Mouse (Mus musculus) embryonic facial prominence, embryonic 14.5 days (tissue): ENCODE results near the gene Gm21983. TPM values are rescaled to one million over a fixed set of nuclear protein-coding genes. Genes with fewer than 3 reads are reported as not detected.

ENCODE experiments used
- ATAC-seq: fragments of 200-750 bp; cut with Nextera tagmentation; 2 replicates; pipeline ENCODE4 v1.8.0; 2017; ENCODE audit warnings: low read depth, moderate number of reproducible peaks, moderate TSS enrichment
- DNase-seq: peaks from one replicate; pipeline ENCODE4 v3.0.0-alpha.2; 2015; ENCODE audit warnings: low spot score
- H3K27ac ChIP-seq: fragments of 300-500 bp; sonication (generic); replicated peaks from 2 replicates; pipeline ENCODE4 v1.5.1; 2014; ENCODE audit warnings: low read depth, mild to moderate bottlenecking, low read length, moderate library complexity
- H3K27me3 ChIP-seq: fragments of 300-500 bp; sonication (generic); replicated peaks from 2 replicates; pipeline ENCODE4 v1.6.1; 2014; ENCODE audit warnings: low read length; ENCODE audit not compliant: control insufficient read depth, insufficient read depth
- H3K36me3 ChIP-seq: fragments of 300-500 bp; sonication (generic); 2 replicates; pipeline ENCODE4 v1.6.1; 2014; ENCODE audit warnings: low read length, mixed read lengths; ENCODE audit not compliant: control insufficient read depth, insufficient read depth
- H3K4me1 ChIP-seq: fragments of 300-500 bp; sonication (generic); 2 replicates; pipeline ENCODE4 v1.6.1; 2014; ENCODE audit warnings: antibody characterized with exemption, low read length; ENCODE audit not compliant: control insufficient read depth, insufficient read depth
- H3K4me2 ChIP-seq: fragments of 300-500 bp; sonication (generic); 2 replicates; pipeline ENCODE4 v1.6.1; 2014; ENCODE audit warnings: low read depth, mild to moderate bottlenecking, low read length, moderate library complexity, mixed read lengths
- H3K4me3 ChIP-seq: fragments of 300-500 bp; sonication (generic); 2 replicates; pipeline ENCODE4 v1.5.1; 2014; ENCODE audit warnings: low read depth, mild to moderate bottlenecking, low read length
- H3K9ac ChIP-seq: fragments of 300-500 bp; sonication (generic); 2 replicates; pipeline ENCODE4 v1.6.1; 2014; ENCODE audit warnings: low read depth, mild to moderate bottlenecking, low read length, moderate library complexity, mixed read lengths
- H3K9me3 ChIP-seq: fragments of 300-500 bp; sonication (generic); 2 replicates; pipeline ENCODE4 v1.6.1; 2016; ENCODE audit warnings: low read length; ENCODE audit not compliant: control insufficient read depth
- WGBS: fragments of 180-500 bp; shearing (Covaris S2); extraction: QIAGEN DNeasy Blood & Tissue Kit; methylation state at CpG from one replicate; pipeline ENCODE4 v1.1.7; 2014; 5-methylcytosine and 5-hydroxymethylcytosine counted together
- polyA plus RNA-seq: library from polyadenylated mRNA; unstranded; fragments of >200 nt; fragmentation: Nextera tagmentation; extraction: Ambion mirVana; gene quantifications from 2 replicates; pipeline ENCODE4 v1.2.1, GENCODE M21; 2014

Gene Gm21983
- polyA plus RNA-seq, 1 experiment from 2014 or later = not detected

DNA sequence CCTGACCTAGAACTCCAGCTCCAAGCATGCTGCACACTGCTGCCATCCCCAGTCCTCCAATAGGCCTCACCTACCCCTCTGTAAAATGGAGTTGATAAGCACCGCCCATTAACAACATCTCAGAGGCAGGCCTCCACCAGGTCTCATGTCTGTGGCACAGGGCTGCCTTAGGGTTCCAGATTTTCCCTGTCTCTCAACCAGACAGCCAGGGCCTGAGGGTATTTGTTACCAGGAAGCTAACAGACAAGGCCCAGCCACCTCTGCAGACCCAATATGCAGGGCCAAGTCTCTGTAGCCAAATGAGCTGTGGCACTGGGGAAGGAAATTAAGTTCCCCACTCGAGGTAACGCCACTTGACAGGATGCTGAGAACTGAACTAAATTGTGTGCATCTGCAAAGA lies 20.0 kb downstream of the Gm21983 start:
- Histone ChIP-seq H3K9me3 (no peaks in the 10 kb centered on the region), H3K36me3 (peaks cover 61% of the 10 kb centered on the region), H3K9ac (no peak overlapping the region), H3K27me3 (no peaks in the 10 kb centered on the region), H3K4me2 (no peak overlapping the region), H3K4me3 (no peak overlapping the region), H3K27ac (no peak overlapping the region), H3K4me1 (peaks cover 30% of the 10 kb centered on the region)
- ATAC-seq (no peak), DNase-seq (no peak)
- WGBS = 84% methylated on average over 3 of the region's 3 CpGs

DNA sequence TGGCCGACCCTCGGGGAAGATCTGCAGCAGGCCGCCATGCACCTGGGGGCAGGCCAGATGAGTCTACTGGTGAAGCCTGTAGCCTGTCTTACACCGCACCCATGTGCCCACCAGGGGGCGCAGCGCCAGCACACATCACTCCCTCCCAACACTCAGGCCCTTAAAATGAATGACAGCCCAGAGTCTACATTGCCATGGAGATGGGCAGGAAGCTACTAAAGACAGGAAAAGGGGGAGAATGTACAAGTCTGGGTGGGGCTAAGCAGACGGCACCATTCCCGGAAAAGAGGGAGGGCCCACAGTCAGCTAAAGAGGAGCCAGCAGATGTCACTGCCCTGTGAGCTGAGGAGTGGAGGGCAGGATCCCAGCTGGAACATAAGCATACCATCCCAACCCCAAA lies 21.0 kb downstream of the Gm21983 start:
- Histone ChIP-seq H3K9me3 (no peaks in the 10 kb centered on the region), H3K27me3 (no peaks in the 10 kb centered on the region), H3K4me3 (no peak overlapping the region), H3K4me2 (no peak overlapping the region), H3K27ac (no peak overlapping the region), H3K9ac (no peak overlapping the region; the same call in 1 of the 2 replicates), H3K36me3 (peaks cover 56% of the 10 kb centered on the region), H3K4me1 (peaks cover 22% of the 10 kb centered on the region)
- ATAC-seq (peak; percentile 93), DNase-seq (peak; percentile 92)
- 12% methylated on average over 8 of the region's 8 CpGs for WGBS

- ATAC-seq = no peak
- Histone ChIP-seq H3K4me1 (peaks cover 18% of the 10 kb centered on the region), H3K36me3 (peaks cover 50% of the 10 kb centered on the region), H3K4me2 (no peak overlapping the region), H3K9me3 (no peaks in the 10 kb centered on the region), H3K27ac (no peak overlapping the region), H3K9ac (no peak overlapping the region), H3K4me3 (no peak overlapping the region), H3K27me3 (no peaks in the 10 kb centered on the region)
- no peak for DNase-seq
- 95% methylated on average over 6 of the region's 6 CpGs for WGBS
Observed at GRCm38 (mm10) chr7:27159256-27159655, 21.6 kb downstream of the Gm21983 start.

DNA sequence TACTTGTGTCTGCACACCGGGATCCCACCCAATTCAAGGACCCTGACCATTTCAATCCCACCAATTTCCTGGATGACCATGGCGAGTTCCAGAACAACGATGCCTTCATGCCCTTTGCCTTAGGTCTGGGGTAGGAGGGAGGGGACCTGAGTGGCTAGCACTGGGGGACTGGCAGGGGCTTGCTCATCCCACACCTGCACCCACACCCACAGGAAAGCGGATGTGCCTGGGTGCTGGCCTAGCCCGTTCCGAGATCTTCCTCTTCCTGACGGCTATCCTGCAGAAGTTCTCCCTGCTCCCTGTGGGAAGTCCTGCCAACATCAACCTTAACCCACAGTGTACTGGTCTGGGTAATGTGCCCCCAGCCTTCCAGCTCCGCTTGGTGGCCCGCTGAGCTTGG lies 22.7 kb downstream of the Gm21983 start:
- Histone ChIP-seq H3K36me3 (peaks cover 47% of the 10 kb centered on the region), H3K27me3 (no peaks in the 10 kb centered on the region), H3K4me1 (peaks cover 14% of the 10 kb centered on the region), H3K9ac (no peak overlapping the region), H3K9me3 (no peaks in the 10 kb centered on the region), H3K4me3 (no peak overlapping the region), H3K27ac (no peak overlapping the region), H3K4me2 (no peak overlapping the region)
- no peak for DNase-seq
- WGBS = 89% methylated on average over 9 of the region's 9 CpGs
- ATAC-seq = no peak

DNA sequence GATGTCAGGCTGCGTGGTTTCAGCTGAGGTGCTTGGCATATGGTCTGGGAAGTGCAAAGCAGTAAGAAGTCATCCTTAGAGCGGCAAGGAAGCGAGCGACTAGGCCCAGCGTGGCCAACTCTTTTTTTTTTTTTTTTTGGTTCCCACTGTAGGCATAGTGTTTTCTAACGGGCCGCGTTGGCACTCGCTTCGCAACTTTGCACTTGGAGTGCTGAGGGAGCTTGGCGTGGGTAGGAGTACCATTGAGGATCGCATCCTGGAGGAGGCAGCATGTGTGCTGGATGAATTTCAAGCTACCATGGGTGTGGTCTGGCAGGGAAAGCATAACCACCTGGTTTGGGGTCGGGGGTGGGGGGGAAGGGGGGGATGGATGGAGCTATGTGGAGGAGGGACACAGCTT lies 24.9 kb downstream of the Gm21983 start:
- H3K9ac ChIP-seq = no peak overlapping the region
- H3K9me3 ChIP-seq = no peaks in the 10 kb centered on the region

GRCm38 (mm10) chr7:27153205-27153764 lies 27.6 kb downstream of the Gm21983 start, which contains the start of gene Cyp2t4:
Gene Cyp2t4, plus strand, starts transcription at chr7:27153714.
- H3K4me2 ChIP-seq = no peak within 1 kb of the TSS
- H3K36me3 ChIP-seq = peaks cover 13% of the 10 kb centered on the region
- WGBS = 38% methylated on average over 9 of the region's 10 CpGs
- no peak within 1 kb of the TSS for H3K4me3 ChIP-seq
- H3K9me3 ChIP-seq = no peaks in the 10 kb centered on the region
- DNase-seq (peak; percentile 85), ATAC-seq (peak; percentile 84)
- H3K27ac ChIP-seq = peak within 1 kb of the TSS; percentile 48; the same call in 1 of the 2 replicates
- no peaks in the 10 kb centered on the region for H3K27me3 ChIP-seq
- peaks cover 6% of the 10 kb centered on the region; the same call in 1 of the 2 replicates for H3K4me1 ChIP-seq
- H3K9ac ChIP-seq = no peak within 1 kb of the TSS

More for the DNA sequence above, 24.9 kb downstream of the Gm21983 start:
- Histone ChIP-seq H3K4me1 (peaks cover 13% of the 10 kb centered on the region), H3K36me3 (peaks cover 30% of the 10 kb centered on the region), H3K27me3 (no peaks in the 10 kb centered on the region), H3K4me3 (no peak overlapping the region), H3K27ac (no peak overlapping the region), H3K4me2 (no peak overlapping the region)
- WGBS = 77% methylated on average over 13 of the region's 13 CpGs
- no peak for ATAC-seq
- DNase-seq = no peak

DNA sequence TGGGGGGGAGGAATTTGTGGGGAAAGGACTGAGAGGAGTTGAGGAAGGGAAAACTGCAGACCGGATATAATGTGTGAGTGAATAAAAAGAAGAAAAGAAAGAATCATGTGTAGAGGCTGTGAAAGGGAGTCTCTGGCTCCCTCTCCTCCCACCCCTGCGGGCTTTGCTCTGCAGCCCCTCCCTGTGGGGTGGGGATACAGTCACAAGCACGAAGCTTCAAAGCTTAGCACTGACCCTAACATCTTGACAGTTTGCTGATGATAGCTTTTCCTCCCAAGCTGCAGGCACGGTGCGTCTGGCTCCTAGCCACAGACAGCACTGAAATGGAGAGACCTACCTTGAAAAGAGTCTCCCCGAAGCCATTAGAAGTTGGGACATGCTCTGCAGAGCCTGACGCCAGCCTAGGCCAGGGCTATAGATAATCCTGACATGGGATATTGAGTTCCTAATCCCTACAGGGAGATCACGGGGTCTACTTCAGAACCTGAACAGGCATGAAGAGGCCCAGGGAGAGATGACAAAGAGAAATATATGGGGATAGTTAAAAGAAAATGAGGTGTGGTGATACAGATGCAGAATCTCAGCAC lies 44.4 kb downstream of the Gm21983 start:
- no peaks in the 10 kb centered on the region for H3K4me1 ChIP-seq
- WGBS = 49% methylated on average over 8 of the region's 8 CpGs
- H3K4me2 ChIP-seq = no peak overlapping the region
- no peak overlapping the region; the same call in 1 of the 2 replicates for H3K27ac ChIP-seq
- H3K9me3 ChIP-seq = 0 out of 2 replicates have a peak, but pooled peaks cover 5% of the 10 kb centered on the region
- no peaks in the 10 kb centered on the region for H3K27me3 ChIP-seq
- peak; percentile 56 for DNase-seq
- peak; percentile 83 for ATAC-seq
- no peaks in the 10 kb centered on the region for H3K36me3 ChIP-seq
- no peak overlapping the region for H3K9ac ChIP-seq
- H3K4me3 ChIP-seq = no peak overlapping the region

DNA sequence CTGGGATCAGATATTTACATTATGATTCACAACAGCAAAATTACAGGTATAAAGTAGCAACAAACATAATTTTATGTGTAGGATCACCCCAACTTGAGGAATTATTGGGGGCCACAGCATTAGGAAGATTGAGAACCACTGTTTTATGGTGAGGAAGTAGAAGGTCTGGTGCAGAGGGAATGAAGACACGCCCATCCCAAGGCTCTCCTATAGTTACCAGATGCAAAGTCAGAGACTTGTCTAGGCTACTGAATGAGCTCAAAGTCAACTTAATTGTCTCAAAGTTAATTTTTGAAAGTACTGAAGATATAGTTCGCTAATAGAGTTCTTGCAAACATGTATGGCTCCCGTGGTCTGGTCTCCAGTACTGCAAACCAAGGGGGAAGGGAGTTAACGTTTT lies 47.1 kb downstream of the Gm21983 start:
- H3K9me3 ChIP-seq = no peaks in the 10 kb centered on the region
- no peak overlapping the region for H3K9ac ChIP-seq
- H3K4me3 ChIP-seq = no peak overlapping the region
- no peak for ATAC-seq
- H3K4me1 ChIP-seq = no peaks in the 10 kb centered on the region
- H3K4me2 ChIP-seq = no peak overlapping the region
- H3K27me3 ChIP-seq = no peaks in the 10 kb centered on the region
- H3K36me3 ChIP-seq = no peaks in the 10 kb centered on the region
- H3K27ac ChIP-seq = no peak overlapping the region
- no peak for DNase-seq
- 77% methylated on average over 4 of the region's 4 CpGs for WGBS

DNA sequence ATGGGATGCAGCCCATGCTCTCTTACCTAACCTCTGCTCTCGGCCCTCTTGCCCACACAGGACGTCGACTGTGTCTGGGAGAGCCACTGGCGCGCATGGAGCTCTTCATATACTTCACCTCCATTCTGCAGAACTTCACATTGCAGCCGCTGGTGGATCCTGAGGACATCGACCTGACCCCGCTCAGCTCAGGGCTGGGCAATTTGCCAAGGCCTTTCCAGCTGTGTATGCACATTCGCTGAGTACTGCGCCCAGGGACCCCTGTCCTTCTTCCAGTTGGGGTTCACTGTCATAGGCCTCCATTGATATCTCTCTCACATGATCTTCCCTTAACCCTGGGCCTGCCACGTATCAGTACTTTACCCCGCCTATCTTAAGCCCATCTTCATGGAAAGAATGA lies 47.7 kb downstream of the Gm21983 start:
- H3K9me3 ChIP-seq = no peaks in the 10 kb centered on the region
- H3K4me1 ChIP-seq = no peaks in the 10 kb centered on the region
- H3K27ac ChIP-seq = no peak overlapping the region
- no peaks in the 10 kb centered on the region for H3K27me3 ChIP-seq
- no peaks in the 10 kb centered on the region for H3K36me3 ChIP-seq
- no peak overlapping the region for H3K9ac ChIP-seq
- H3K4me3 ChIP-seq = no peak overlapping the region
- no peak for ATAC-seq
- 65% methylated on average over 12 of the region's 12 CpGs for WGBS
- DNase-seq = no peak
- H3K4me2 ChIP-seq = no peak overlapping the region
